Mouse (Mus musculus): ENCODE measurements at regions not wholly inside any gene's neighbourhood (a gene's known extent, or its start where the extent isn't known, plus 50 kb on each side); places are given as distances from the start of the nearest gene placed in this dataset.

- TF ChIP-seq GATA1 (IDR thresholded peaks at IDR 0.05; ENCODE audit: low read length) (no peak), TAL1 (IDR thresholded peaks at IDR 0.05; ENCODE audit: low read length) (no peak)
- H3K27me3 ChIP-seq (ENCODE audit: control insufficient read depth) = no peaks in the 10 kb centered on the region
- no peaks in the 10 kb centered on the region for H3K9me3 ChIP-seq (ENCODE audit: control insufficient read depth, low read length)
- no peak overlapping the region for H3K4me3 ChIP-seq (replicated peaks)
- H3K36me3 ChIP-seq (ENCODE audit: control insufficient read depth) = no peaks in the 10 kb centered on the region
- H3K4me1 ChIP-seq (ENCODE audit: control insufficient read depth) = peaks cover 1% of the 10 kb centered on the region
Measured at GRCm38 (mm10) chr12:69507906-69508305, 74.9 kb downstream of the Vcpkmt start.

DNA sequence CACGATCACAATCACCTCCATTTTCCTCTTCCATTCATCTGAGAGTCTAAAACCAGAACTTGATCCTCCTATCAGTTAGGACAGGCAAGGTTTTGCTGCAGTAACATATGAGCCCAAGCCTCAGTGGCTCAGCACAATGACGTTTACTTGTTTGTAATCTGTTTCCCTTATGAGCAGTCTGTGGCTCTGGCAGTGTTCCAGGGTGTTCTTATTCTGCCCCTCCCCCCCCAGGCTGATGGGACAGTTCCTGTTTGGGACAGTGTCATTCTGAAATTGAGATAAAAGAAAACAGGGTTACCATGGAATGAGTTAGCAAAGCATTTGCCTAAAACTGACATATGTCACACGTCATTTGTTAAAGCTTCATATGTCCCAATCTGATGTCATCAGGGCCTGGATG, 75.5 kb downstream of the Vcpkmt start:
- no peak overlapping the region for H3K4me3 ChIP-seq (replicated peaks)
- TF ChIP-seq GATA1 (IDR thresholded peaks at IDR 0.05; ENCODE audit: low read length) (no peak), TAL1 (IDR thresholded peaks at IDR 0.05; ENCODE audit: low read length) (no peak)
- H3K27me3 ChIP-seq (ENCODE audit: control insufficient read depth) = no peaks in the 10 kb centered on the region
- H3K36me3 ChIP-seq (ENCODE audit: control insufficient read depth) = no peaks in the 10 kb centered on the region
- H3K9me3 ChIP-seq (ENCODE audit: control insufficient read depth, low read length) = no peaks in the 10 kb centered on the region
- H3K4me1 ChIP-seq (ENCODE audit: control insufficient read depth) = no peaks in the 10 kb centered on the region

DNA sequence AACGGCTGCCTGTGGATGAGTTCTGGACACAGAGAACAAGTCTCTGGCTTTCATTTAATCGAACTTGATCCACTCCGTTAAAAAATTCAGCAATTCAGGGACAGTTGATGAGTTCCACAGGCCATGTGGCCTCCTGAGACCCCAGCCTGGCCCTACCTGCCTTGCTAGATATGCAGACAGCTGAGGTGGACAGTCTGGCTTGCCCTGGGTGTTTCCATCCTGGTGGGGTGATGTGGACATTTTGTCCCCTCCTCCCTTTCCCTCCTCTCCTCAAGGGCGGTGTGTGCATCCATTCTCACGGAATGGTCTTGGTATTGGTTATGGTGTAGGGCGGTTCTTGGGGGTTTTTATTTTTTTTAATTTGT, 80.1 kb downstream of the Vcpkmt start:
- H3K9me3 ChIP-seq (ENCODE audit: control insufficient read depth, low read length) = no peaks in the 10 kb centered on the region
- no peaks in the 10 kb centered on the region for H3K27me3 ChIP-seq (ENCODE audit: control insufficient read depth)
- no peaks in the 10 kb centered on the region for H3K4me1 ChIP-seq (ENCODE audit: control insufficient read depth)
- no peak overlapping the region for H3K4me3 ChIP-seq (replicated peaks)
- TF ChIP-seq GATA1 (IDR thresholded peaks at IDR 0.05; ENCODE audit: low read length) (no peak), TAL1 (IDR thresholded peaks at IDR 0.05; ENCODE audit: low read length) (no peak)
- H3K36me3 ChIP-seq (ENCODE audit: control insufficient read depth) = no peaks in the 10 kb centered on the region

DNA sequence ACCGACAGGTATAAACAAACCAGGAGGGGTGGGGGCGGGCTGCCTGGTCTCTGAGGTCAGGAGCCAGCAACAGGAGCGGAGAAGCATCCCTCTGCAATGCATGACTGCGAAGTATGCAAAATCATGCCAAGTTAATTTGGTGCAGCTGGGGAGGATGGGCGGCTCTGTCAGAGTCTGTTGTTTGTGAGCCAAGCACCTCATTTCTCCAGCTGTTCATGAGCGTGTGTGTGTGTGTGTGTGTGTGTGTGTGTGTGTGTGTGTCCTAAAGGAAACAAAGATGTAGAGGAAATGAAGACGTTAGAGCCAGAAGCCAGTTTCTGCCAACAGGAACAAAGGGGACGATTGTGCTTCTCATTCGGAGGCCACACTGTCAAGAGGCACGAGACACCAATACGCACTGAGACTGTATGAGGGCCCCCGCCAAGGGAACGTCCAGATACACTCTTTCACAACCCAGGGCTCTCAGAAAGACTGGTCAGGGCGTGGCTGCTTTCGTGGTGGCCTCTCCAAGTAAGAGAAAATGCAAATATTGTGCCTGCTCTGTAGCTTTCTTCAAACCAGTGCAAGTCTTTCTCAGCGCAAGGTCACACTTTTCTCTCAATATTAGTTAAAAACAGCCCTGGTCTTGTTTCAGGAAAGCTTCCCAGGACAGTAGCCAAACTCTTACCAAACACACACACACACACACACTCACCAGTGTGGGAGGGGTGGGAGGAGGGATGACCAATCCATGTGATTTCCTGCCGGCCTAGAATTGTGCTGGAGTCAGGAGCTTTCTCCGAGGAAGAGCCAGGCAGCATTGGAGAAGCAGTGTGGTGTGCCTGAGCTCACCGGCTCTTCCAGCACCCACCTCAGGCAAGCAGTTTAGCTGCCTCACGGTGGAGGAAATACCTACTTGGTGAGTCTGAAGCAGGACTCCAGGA, 80.8 kb downstream of the Vcpkmt start:
- TF ChIP-seq GATA1 (IDR thresholded peaks at IDR 0.05; ENCODE audit: low read length) (no peak), TAL1 (IDR thresholded peaks at IDR 0.05; ENCODE audit: low read length) (no peak)
- no peak overlapping the region for H3K4me3 ChIP-seq (replicated peaks)
- H3K36me3 ChIP-seq (ENCODE audit: control insufficient read depth) = no peaks in the 10 kb centered on the region
- H3K9me3 ChIP-seq (ENCODE audit: control insufficient read depth, low read length) = no peaks in the 10 kb centered on the region
- H3K27me3 ChIP-seq (ENCODE audit: control insufficient read depth) = no peaks in the 10 kb centered on the region
- H3K4me1 ChIP-seq (ENCODE audit: control insufficient read depth) = no peaks in the 10 kb centered on the region

- H3K27me3 ChIP-seq (ENCODE audit: control insufficient read depth) = no peaks in the 10 kb centered on the region
- no peaks in the 10 kb centered on the region for H3K36me3 ChIP-seq (ENCODE audit: control insufficient read depth)
Measured at GRCm38 (mm10) chr12:69501346-69501730, 81.5 kb downstream of the Vcpkmt start.

GRCm38 (mm10) chr12:69500600-69501345, 82.1 kb downstream of the Vcpkmt start:
- Histone ChIP-seq H3K9me3 (ENCODE audit: control insufficient read depth, low read length) (no peaks in the 10 kb centered on the region), H3K4me3 (replicated peaks) (no peak overlapping the region), H3K27me3 (ENCODE audit: control insufficient read depth) (no peaks in the 10 kb centered on the region), H3K36me3 (ENCODE audit: control insufficient read depth) (no peaks in the 10 kb centered on the region), H3K4me1 (ENCODE audit: control insufficient read depth) (no peaks in the 10 kb centered on the region)
- TF ChIP-seq GATA1 (IDR thresholded peaks at IDR 0.05; ENCODE audit: low read length) (no peak), TAL1 (IDR thresholded peaks at IDR 0.05; ENCODE audit: low read length) (no peak)

More at GRCm38 (mm10) chr12:69501346-69501730, 81.5 kb downstream of the Vcpkmt start:
- H3K9me3 ChIP-seq (ENCODE audit: control insufficient read depth, low read length) = no peaks in the 10 kb centered on the region
- no peak for TF ChIP-seq TAL1 (IDR thresholded peaks at IDR 0.05; ENCODE audit: low read length)
- no peak for TF ChIP-seq GATA1 (IDR thresholded peaks at IDR 0.05; ENCODE audit: low read length)
- H3K4me3 ChIP-seq (replicated peaks) = no peak overlapping the region
- H3K4me1 ChIP-seq (ENCODE audit: control insufficient read depth) = no peaks in the 10 kb centered on the region

DNA sequence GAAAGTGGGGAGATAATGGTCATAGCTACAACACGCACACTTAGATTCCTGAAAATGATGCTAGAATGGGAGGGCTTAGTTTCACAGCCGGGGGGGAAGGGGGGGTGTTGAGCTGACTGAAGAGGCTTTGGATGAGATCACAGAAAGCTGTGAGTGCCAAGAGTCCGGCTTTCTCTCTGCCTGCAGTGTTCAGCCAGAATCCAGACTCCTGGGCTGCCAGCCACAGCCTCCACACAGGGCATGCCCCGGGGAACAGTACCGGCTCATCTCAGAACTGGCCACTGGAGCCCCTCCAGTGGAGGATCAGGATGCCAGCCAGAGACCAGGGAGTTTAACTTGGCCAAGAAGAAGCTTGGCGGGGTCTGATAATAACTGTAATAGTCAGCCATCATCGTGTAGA, 85.7 kb downstream of the Vcpkmt start:
- Histone ChIP-seq H3K36me3 (ENCODE audit: control insufficient read depth) (no peaks in the 10 kb centered on the region), H3K9me3 (ENCODE audit: control insufficient read depth, low read length) (no peaks in the 10 kb centered on the region), H3K4me3 (replicated peaks) (no peak overlapping the region), H3K27me3 (ENCODE audit: control insufficient read depth) (no peaks in the 10 kb centered on the region), H3K4me1 (ENCODE audit: control insufficient read depth) (no peaks in the 10 kb centered on the region)
- no peak for TF ChIP-seq TAL1 (IDR thresholded peaks at IDR 0.05; ENCODE audit: low read length)
- no peak for TF ChIP-seq GATA1 (IDR thresholded peaks at IDR 0.05; ENCODE audit: low read length)

DNA sequence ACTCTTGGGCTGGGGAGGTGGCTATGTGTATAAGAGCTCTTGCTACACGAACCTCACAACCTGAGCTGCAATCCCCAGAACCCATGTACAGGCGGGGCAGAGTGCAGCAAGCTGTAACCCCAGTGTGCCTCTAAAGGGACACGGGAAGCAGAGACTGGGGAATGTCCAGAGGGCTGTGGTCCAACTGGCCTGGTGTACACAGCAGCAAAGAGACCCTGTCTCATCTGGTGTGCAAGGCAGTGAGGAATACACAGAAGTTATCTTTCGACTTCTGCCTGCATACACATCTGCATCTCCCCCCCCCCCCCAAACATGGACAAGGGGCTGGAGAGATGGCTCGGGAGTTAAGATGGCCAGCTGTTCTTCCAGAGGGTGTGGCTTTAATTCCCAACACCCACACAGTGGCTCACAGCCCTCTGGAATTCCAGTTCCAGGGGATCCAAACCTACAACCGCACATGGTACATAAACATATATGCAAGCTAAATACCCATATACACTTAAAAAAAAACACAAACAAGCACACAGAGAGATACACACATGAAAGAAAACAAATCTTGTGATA, 86.4 kb downstream of the Vcpkmt start:
- Histone ChIP-seq H3K4me3 (replicated peaks) (no peak overlapping the region), H3K36me3 (ENCODE audit: control insufficient read depth) (no peaks in the 10 kb centered on the region), H3K4me1 (ENCODE audit: control insufficient read depth) (no peaks in the 10 kb centered on the region), H3K27me3 (ENCODE audit: control insufficient read depth) (no peaks in the 10 kb centered on the region), H3K9me3 (ENCODE audit: control insufficient read depth, low read length) (no peaks in the 10 kb centered on the region)
- TF ChIP-seq TAL1 (IDR thresholded peaks at IDR 0.05; ENCODE audit: low read length) = no peak
- TF ChIP-seq GATA1 (IDR thresholded peaks at IDR 0.05; ENCODE audit: low read length) = no peak

DNA sequence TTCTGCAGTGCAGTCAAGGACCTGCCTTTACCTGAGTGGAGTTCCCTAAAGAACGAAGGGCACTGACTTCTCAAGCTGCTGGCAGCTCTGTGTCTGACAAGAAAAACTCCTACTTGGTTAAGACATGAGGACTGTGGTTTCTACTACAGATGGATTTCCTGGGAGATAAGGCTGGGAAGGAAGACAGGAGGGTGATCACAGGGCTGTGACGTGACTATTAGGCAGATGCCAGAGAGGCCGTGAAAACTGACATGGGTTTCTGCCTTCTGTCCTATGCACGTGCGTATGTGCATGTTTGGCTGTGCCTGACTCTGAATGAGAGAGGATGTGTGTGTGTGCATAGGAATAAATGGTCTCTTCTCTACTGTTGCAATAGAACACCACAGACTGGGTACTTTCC, 87.1 kb downstream of the Vcpkmt start:
- Histone ChIP-seq H3K9me3 (ENCODE audit: control insufficient read depth, low read length) (no peaks in the 10 kb centered on the region), H3K4me1 (ENCODE audit: control insufficient read depth) (no peaks in the 10 kb centered on the region), H3K36me3 (ENCODE audit: control insufficient read depth) (no peaks in the 10 kb centered on the region), H3K4me3 (replicated peaks) (no peak overlapping the region), H3K27me3 (ENCODE audit: control insufficient read depth) (no peaks in the 10 kb centered on the region)
- no peak for TF ChIP-seq GATA1 (IDR thresholded peaks at IDR 0.05; ENCODE audit: low read length)
